Mouse (Mus musculus) limb, embryonic 12.5 days (tissue): ENCODE measurements around the gene Cmya5. TPM values are rescaled to one million over a fixed set of nuclear protein-coding genes. Genes with fewer than 3 reads are reported as not detected.

ENCODE experiments used
- ATAC-seq: fragments of 200-750 bp; cut with Nextera tagmentation; 2 replicates; pipeline ENCODE4 v1.8.0; 2017; ENCODE audit warnings: low read depth, moderate TSS enrichment; ENCODE audit not compliant: insufficient number of reproducible peaks, insufficient read depth, low FRiP score, low TSS enrichment
- H3K27ac ChIP-seq: fragments of 300-500 bp; sonication (generic); 2 replicates; pipeline ENCODE4 v1.5.1; 2016; ENCODE audit warnings: mild to moderate bottlenecking, moderate library complexity
- H3K27me3 ChIP-seq: fragments of 300-500 bp; sonication (generic); 2 replicates; pipeline ENCODE4 v1.6.1; 2016; ENCODE audit warnings: mild to moderate bottlenecking, moderate library complexity
- H3K36me3 ChIP-seq: fragments of 300-500 bp; sonication (generic); 2 replicates; pipeline ENCODE4 v1.6.1; 2016; ENCODE audit warnings: mild to moderate bottlenecking, moderate library complexity
- H3K4me1 ChIP-seq: fragments of 300-500 bp; sonication (generic); replicated peaks from 2 replicates; pipeline ENCODE4 v1.6.1; 2016
- H3K4me2 ChIP-seq: fragments of 300-500 bp; sonication (generic); 2 replicates; pipeline ENCODE4 v1.6.1; 2016; ENCODE audit warnings: mild to moderate bottlenecking, moderate library complexity
- H3K4me3 ChIP-seq: fragments of 300-500 bp; sonication (generic); replicated peaks from 2 replicates; pipeline ENCODE4 v1.5.1; 2016; ENCODE audit warnings: mild to moderate bottlenecking
- H3K9ac ChIP-seq: fragments of 300-500 bp; sonication (generic); replicated peaks from 2 replicates; pipeline ENCODE4 v1.6.1; 2016; ENCODE audit warnings: mild to moderate bottlenecking, moderate library complexity
- H3K9me3 ChIP-seq: fragments of 300-500 bp; sonication (generic); 2 replicates; pipeline ENCODE4 v1.6.1; 2016; ENCODE audit warnings: mild to moderate bottlenecking, moderate library complexity
- WGBS: fragments of 180-500 bp; shearing (Covaris S2); methylation state at CpG from one replicate; pipeline ENCODE4 v1.1.7; 2016; 5-methylcytosine and 5-hydroxymethylcytosine counted together
- polyA plus RNA-seq: library from polyadenylated mRNA; unstranded; fragments of >200 nt; fragmentation: Nextera tagmentation; extraction: Ambion mirVana; gene quantifications from 2 replicates; pipeline ENCODE4 v1.2.1, GENCODE M21; 2016

The Cmya5 gene
- polyA plus RNA-seq, 1 experiment from 2014 or later: 0.03 TPM

DNA sequence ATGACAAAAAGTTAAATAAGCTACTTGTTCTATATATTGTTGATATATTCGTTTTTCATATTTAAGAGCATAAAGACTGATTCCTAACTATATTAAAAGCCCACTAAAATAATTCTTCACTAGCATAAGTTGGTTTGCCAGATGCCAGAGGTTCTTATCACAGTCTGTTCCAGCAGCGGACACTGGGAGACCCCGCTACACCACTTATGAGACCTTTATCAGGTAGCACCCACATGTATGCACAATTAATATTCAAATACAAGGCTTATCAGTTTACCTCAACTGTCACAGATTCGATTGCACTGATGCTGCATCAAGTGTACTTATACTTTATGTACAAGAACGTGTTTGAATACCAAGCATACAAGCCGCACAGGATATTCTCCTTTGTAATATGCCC is 13.7 kb upstream of the Cmya5 start:
- Histone ChIP-seq H3K4me1 (no peaks in the 10 kb centered on the region), H3K36me3 (peaks cover 32% of the 10 kb centered on the region), H3K4me3 (no peak overlapping the region), H3K4me2 (no peak overlapping the region), H3K9ac (no peak overlapping the region), H3K27ac (no peak overlapping the region), H3K9me3 (no peaks in the 10 kb centered on the region), H3K27me3 (no peaks in the 10 kb centered on the region)
- ATAC-seq: no peak
- 92% methylated on average over 6 of the region's 6 CpGs for WGBS

DNA sequence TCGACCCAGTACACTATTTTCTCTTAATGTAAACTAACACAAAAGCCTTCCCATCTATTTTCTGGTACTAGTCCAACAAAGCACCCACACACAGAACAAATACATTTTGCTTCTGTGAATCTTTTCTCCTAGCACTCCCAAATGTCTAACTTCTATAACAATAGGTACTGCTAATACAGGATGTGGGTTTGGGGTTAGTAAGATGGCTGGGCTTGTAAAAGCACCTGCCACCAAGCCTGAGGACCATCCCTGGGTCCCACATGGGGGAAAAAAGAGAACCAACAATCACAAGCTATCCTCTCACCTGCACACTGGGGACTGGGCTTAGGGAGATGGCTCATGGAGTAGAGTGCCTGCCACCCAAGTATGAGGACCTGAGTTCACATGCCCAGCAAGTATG is 8.8 kb upstream of the Cmya5 start:
- H3K4me2 ChIP-seq: no peak overlapping the region
- no peak overlapping the region for H3K9ac ChIP-seq
- H3K27ac ChIP-seq: no peak overlapping the region
- no peaks in the 10 kb centered on the region for H3K4me1 ChIP-seq
- WGBS: 95% methylated on average over 1 of the region's 1 CpGs
- no peaks in the 10 kb centered on the region for H3K9me3 ChIP-seq
- H3K4me3 ChIP-seq: no peak overlapping the region
- no peak for ATAC-seq
- H3K27me3 ChIP-seq: no peaks in the 10 kb centered on the region
- H3K36me3 ChIP-seq: peaks cover 42% of the 10 kb centered on the region

DNA sequence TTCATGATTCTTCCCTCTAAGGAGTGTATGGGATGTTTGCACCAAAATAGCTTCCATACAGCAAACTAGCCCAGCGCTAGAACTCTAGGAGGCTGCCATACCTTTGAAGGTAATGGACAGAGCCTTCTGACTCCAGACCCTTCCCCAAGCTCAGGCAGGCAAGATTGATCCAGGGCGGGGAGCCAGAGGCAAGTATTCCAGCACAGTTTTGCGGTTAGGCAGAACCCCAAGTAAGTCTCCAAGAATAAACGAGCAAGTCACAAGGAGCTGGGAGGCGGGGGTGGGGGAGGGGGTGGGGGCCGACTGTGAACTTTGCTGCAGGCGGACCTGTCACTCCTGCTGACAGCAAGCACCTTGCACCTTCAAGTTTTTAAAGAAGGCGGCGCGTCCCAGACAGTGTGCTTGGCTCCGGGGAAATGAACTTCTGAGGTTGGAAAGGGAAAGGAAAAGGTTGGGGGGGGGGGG is 673 bp downstream of the Cmya5 start:
- peaks cover 7% of the 10 kb centered on the region; the same call in 1 of the 2 replicates for H3K36me3 ChIP-seq
- peaks cover 13% of the 10 kb centered on the region for H3K4me1 ChIP-seq
- peak overlapping the region; percentile 90 for H3K4me2 ChIP-seq
- no peaks in the 10 kb centered on the region for H3K9me3 ChIP-seq
- ATAC-seq: no peak; the same call in 1 of the 2 replicates
- no peak overlapping the region for H3K27ac ChIP-seq
- peak overlapping the region; percentile 68 for H3K9ac ChIP-seq
- H3K4me3 ChIP-seq: peak overlapping the region; percentile 54
- 17% methylated on average over 11 of the region's 11 CpGs for WGBS
- no peaks in the 10 kb centered on the region for H3K27me3 ChIP-seq

DNA sequence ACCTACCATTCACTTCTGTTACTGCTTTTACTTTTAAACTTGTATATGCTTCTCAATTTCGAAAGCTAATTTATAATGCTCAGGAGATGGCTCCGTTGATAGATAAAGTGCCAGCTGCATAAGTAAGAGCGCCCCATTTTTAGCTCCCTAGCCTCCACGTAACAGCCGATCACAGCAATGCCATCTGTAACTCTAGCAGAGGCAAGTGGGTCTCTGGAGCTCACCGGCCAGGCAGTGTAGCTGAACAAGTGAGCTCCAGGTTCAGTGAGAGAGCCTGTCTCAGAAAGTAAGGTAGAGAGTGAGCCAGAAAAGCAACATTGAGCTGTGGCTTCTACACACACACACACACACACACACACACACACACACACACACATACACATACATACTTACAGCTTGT is 3.3 kb downstream of the Cmya5 start:
- H3K27ac ChIP-seq: no peak overlapping the region
- peaks cover 13% of the 10 kb centered on the region for H3K4me1 ChIP-seq
- H3K27me3 ChIP-seq: no peaks in the 10 kb centered on the region
- ATAC-seq: no peak
- no peak overlapping the region for H3K4me2 ChIP-seq
- H3K4me3 ChIP-seq: no peak overlapping the region
- H3K9me3 ChIP-seq: no peaks in the 10 kb centered on the region
- no peak overlapping the region for H3K9ac ChIP-seq
- H3K36me3 ChIP-seq: no peaks in the 10 kb centered on the region; the same call in 1 of the 2 replicates
- 93% methylated on average over 6 of the region's 6 CpGs for WGBS

DNA sequence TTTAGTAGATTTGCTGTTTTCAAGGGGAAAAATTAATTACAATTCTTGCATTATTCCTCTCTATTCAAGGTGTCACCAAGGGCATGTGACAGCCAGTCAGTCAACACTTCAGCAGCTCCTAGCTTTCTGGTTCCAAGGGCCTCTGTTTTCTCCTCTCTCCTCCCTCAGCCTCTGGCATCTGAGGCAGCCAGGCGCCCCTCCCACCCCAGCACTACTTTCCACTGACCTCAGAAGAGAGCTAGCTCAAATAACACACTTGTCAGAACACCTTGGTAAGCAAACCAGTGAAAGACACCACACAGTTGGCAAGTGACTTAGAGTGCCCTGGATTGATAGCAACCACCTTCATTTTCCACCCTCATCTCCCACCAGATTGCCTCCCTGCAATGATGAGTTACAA is 6.5 kb downstream of the Cmya5 start:
- Histone ChIP-seq H3K27ac (no peak overlapping the region), H3K36me3 (no peaks in the 10 kb centered on the region; the same call in 1 of the 2 replicates), H3K4me3 (no peak overlapping the region), H3K27me3 (no peaks in the 10 kb centered on the region), H3K4me2 (no peak overlapping the region), H3K9ac (no peak overlapping the region), H3K4me1 (no peaks in the 10 kb centered on the region), H3K9me3 (no peaks in the 10 kb centered on the region)
- no peak for ATAC-seq
- WGBS: 27% methylated on average over 1 of the region's 1 CpGs

DNA sequence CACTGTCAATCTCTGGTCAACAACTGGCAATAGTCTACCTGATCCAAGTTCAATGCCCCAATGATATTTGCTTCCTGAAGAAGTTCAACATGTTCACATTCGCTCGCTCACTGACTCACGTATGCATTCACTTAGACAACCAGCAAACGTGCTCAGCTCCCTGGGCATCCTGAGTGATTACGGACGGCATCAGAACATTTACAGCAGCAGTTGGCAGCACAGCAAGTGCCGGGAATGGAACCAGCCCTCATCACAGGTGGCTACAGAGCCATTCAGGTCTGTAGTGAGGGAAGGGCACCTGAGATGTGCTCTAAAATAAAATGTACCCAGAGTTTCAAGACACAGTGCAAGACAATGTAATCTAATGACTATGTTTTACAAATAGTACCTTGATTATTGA is 7.4 kb downstream of the Cmya5 start:
- H3K27me3 ChIP-seq: no peaks in the 10 kb centered on the region
- H3K9ac ChIP-seq: no peak overlapping the region
- no peaks in the 10 kb centered on the region for H3K9me3 ChIP-seq
- WGBS: 86% methylated on average over 7 of the region's 7 CpGs
- H3K4me2 ChIP-seq: no peak overlapping the region
- no peak overlapping the region for H3K27ac ChIP-seq
- no peaks in the 10 kb centered on the region for H3K4me1 ChIP-seq
- ATAC-seq: no peak
- H3K36me3 ChIP-seq: no peaks in the 10 kb centered on the region
- no peak overlapping the region for H3K4me3 ChIP-seq

DNA sequence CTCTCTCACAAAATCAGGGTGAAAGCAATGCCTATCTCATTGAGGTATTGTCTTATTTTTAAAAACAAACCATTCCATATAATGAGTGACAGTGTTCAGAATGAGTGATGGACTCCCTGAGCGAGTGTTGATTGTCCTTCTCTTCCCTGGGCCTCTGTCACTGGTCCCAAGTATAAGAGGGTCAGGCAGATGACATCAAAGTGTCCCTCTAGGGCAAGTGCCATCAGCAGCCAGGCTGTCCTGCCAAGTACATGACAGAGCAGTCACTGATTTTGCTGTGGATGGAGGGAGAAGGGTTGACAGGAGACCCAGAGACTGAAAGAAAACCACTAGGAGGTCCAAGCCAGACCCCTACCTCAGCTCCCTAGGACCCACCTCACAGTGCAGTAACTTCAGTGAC is 8.3 kb downstream of the Cmya5 start:
- ATAC-seq: no peak
- 90% methylated on average over 1 of the region's 1 CpGs for WGBS
- H3K4me3 ChIP-seq: no peak overlapping the region
- H3K4me2 ChIP-seq: no peak overlapping the region
- no peak overlapping the region for H3K27ac ChIP-seq
- H3K27me3 ChIP-seq: no peaks in the 10 kb centered on the region
- no peaks in the 10 kb centered on the region for H3K36me3 ChIP-seq
- H3K4me1 ChIP-seq: no peaks in the 10 kb centered on the region
- H3K9ac ChIP-seq: no peak overlapping the region
- no peaks in the 10 kb centered on the region for H3K9me3 ChIP-seq

DNA sequence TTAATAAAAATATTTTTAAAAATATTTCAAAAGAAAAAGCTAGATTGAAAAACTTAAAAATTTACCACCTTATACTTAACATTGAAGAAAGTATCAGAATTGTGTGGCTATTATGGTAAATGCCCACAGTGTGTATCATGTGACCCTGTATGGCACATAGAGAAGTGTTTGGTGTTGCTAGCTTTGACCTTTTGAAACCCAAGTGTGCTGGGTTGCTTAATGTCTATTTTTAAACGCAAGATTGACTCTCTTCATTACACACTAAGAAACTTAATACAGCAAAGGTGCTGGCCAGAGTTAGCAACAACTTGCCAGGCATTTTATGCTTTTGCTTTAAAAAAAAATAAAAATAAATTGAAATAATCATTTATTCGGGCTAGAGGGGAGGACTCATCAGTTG is 9.0 kb downstream of the Cmya5 start:
- ATAC-seq: no peak
- 84% methylated on average over 2 of the region's 2 CpGs for WGBS
- Histone ChIP-seq H3K4me3 (no peak overlapping the region), H3K27me3 (no peaks in the 10 kb centered on the region), H3K27ac (no peak overlapping the region), H3K9me3 (no peaks in the 10 kb centered on the region), H3K4me1 (no peaks in the 10 kb centered on the region), H3K9ac (no peak overlapping the region), H3K4me2 (no peak overlapping the region), H3K36me3 (no peaks in the 10 kb centered on the region)

DNA sequence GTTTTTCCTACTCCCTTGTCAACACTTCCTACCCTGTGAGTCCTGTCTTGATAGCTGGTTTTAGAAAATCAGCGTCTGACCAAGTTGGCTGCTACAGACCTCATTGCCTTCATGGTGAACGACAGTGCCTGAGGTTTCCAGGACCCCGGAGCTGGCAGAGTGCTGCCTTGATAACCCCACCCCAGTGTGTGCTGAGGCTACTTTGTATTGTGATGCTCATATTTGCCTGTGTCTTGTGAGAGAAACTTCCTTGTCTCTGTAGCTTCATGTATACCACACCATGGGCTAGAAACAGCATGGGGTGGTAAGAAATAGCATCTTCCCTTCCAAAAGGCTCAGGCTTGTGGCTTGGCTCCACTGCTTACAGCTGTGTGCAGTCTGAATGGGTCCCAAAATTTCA is 13.8 kb downstream of the Cmya5 start:
- H3K9me3 ChIP-seq: no peaks in the 10 kb centered on the region
- no peaks in the 10 kb centered on the region for H3K4me1 ChIP-seq
- no peak overlapping the region for H3K4me2 ChIP-seq
- no peak for ATAC-seq
- no peak overlapping the region for H3K27ac ChIP-seq
- 87% methylated on average over 3 of the region's 3 CpGs for WGBS
- H3K36me3 ChIP-seq: no peaks in the 10 kb centered on the region
- H3K9ac ChIP-seq: no peak overlapping the region
- no peak overlapping the region for H3K4me3 ChIP-seq
- no peaks in the 10 kb centered on the region for H3K27me3 ChIP-seq

DNA sequence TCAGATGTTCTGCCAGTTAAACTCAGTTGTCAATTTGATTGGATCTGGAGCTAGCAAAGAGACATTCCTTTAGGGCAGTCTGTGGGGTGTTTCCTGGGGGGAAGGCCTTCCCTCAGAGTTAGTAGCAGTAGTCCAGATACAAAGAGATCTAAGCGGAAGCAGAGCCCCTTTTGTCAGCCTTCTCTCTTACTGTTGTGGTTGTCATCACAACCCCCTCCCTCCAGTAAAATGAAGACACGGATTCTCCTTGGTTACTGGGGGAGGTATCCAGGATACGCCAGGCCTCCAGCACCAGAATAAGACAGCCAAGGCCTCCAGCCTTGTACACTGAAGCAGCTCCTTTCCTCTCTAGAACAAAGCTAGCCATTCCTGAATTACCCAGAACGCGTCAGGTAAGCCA is 15.6 kb downstream of the Cmya5 start:
- no peaks in the 10 kb centered on the region for H3K27me3 ChIP-seq
- no peak overlapping the region for H3K4me2 ChIP-seq
- no peaks in the 10 kb centered on the region for H3K36me3 ChIP-seq
- no peaks in the 10 kb centered on the region for H3K4me1 ChIP-seq
- H3K9me3 ChIP-seq: no peaks in the 10 kb centered on the region
- ATAC-seq: no peak
- H3K27ac ChIP-seq: no peak overlapping the region
- H3K4me3 ChIP-seq: no peak overlapping the region
- WGBS: 83% methylated on average over 5 of the region's 5 CpGs
- H3K9ac ChIP-seq: no peak overlapping the region

DNA sequence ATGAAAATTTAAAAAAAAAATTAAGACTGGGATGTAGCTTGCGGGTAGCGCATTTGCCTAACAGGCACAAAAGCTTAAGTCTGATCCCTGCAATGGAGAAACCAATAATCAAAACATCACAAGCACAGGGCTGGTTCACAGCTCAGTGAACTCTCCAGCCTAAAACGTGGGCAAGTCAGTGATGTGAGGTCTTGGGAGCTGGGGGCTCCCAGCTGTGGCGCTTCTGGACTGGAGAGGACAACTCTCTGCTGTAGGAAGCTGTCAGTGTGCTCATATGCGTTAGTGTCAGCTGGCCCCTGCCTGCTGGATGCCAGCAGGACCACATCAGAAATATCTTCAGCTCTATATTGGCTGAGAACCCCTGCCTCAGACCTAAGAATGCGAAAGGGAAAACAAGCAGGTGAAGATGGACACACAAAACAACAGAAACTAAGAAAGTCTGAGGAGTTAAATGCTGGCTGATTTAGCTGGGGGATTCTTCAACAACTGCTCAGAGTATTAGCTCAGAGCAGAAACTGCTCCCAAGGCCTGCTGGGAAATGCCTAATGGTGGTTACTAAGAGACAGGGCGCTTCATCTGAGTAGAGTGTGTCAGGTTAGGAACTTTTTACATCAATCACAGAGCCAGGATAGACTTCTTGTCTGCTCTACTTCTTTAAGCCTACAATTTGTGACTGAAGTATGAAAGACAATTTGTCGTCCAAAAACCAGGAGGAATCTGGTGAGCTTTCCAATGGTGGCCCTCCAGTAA is 16.2 kb downstream of the Cmya5 start:
- H3K9me3 ChIP-seq: no peaks in the 10 kb centered on the region
- no peaks in the 10 kb centered on the region for H3K36me3 ChIP-seq
- H3K27me3 ChIP-seq: no peaks in the 10 kb centered on the region
- H3K9ac ChIP-seq: no peak overlapping the region
- H3K4me2 ChIP-seq: no peak overlapping the region
- no peak for ATAC-seq
- no peak overlapping the region for H3K4me3 ChIP-seq
- no peaks in the 10 kb centered on the region for H3K4me1 ChIP-seq
- no peak overlapping the region for H3K27ac ChIP-seq
- 78% methylated on average over 8 of the region's 8 CpGs for WGBS

DNA sequence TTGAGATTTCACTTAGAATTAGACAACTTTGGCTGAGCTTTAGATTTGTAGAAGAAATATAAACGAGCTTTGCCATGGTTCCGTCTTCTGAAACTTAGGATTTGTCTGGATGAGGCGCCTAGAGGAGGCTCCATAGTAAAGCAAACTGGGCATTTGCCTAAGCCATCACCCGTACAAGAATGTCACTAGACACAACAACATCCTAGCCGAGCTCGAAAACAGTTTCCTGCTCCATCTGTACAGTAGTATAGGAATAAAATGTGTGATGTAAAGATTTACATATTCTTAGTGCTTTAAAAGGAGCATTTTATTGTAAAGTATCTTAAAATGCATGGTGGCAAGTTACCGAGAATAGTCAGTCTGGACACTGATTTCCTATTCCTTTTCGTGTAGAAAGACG is 22.2 kb downstream of the Cmya5 start:
- no peaks in the 10 kb centered on the region for H3K9me3 ChIP-seq
- no peaks in the 10 kb centered on the region for H3K36me3 ChIP-seq
- H3K4me2 ChIP-seq: no peak overlapping the region
- H3K4me1 ChIP-seq: no peaks in the 10 kb centered on the region
- H3K27me3 ChIP-seq: no peaks in the 10 kb centered on the region
- H3K9ac ChIP-seq: no peak overlapping the region
- no peak overlapping the region for H3K27ac ChIP-seq
- no peak overlapping the region for H3K4me3 ChIP-seq
- WGBS: 94% methylated on average over 9 of the region's 9 CpGs
- ATAC-seq: no peak
